Mouse (Mus musculus) bone marrow, adult 2 months (tissue): ENCODE measurements around the gene Orc3.

Experiments
- CTCF ChIP-seq: fragments of 200-500 bp; IDR thresholded peaks from 2 replicates; pipeline ENCODE4 v1.5.1; 2011; ENCODE audit warnings: low read length, control low read depth; ENCODE audit not compliant: control insufficient read depth, insufficient read depth
- POLR2A ChIP-seq: fragments of 200-500 bp; IDR thresholded peaks from 2 replicates; pipeline ENCODE4 v1.6.1; 2011; ENCODE audit warnings: low read depth, mild to moderate bottlenecking, control low read depth, low read length, borderline replicate concordance; ENCODE audit not compliant: control insufficient read depth

GRCm38 (mm10) chr4:34640731-34641130 is 26.0 kb upstream of the Orc3 start:
- no peak for TF ChIP-seq POLR2A
- TF ChIP-seq CTCF: no peak
